Mouse (Mus musculus) liver, adult (tissue): Measurements from ENCODE around the gene Mapk14.

Experiments used
- GATA4 ChIP-seq: IDR thresholded peaks from 2 replicates; pipeline ENCODE4 v1.6.1; 2014; ENCODE audit warnings: mild to moderate bottlenecking, low read length; ENCODE audit not compliant: insufficient replicate concordance

Gene Mapk14

DNA sequence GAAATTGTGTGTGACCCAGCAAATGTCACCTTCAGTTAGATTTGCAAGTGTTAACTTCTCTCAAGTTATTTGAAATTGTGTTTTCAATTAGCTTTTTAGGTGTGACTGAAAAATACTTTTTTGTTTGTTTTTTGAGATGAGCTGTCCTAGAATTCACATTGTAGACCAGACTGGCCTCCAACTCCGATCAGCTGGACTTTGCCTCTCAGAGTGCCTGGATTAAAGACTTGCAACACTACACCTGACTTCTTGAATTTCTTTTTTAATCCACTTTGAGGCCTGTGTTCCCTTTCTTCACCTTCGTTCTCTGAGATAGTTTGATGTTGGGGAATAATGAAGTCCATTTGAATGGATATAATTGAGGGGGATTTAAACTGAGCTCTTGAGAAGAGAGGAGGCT, 2.9 kb downstream of the Mapk14 start:
- no peak for TF ChIP-seq GATA4

DNA sequence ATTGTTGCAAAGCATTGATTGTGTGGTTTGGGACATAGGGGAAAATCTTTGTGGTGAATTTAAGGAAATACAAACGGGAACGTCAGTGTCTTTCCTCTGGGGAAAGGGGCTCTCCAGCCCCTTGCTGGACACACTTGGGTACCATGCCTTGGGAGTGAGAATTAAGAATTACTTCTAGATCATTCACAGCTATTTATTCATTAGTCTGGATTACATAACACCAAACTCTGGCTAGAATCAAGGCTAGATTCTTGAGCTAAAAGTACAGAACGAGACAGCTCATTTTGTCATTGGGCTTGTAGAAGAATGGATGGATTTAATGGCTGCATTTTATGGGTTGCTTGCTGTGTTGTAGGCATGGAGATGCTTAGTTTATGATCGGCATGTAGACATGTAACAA, 3.7 kb downstream of the Mapk14 start:
- TF ChIP-seq GATA4 = no peak

DNA sequence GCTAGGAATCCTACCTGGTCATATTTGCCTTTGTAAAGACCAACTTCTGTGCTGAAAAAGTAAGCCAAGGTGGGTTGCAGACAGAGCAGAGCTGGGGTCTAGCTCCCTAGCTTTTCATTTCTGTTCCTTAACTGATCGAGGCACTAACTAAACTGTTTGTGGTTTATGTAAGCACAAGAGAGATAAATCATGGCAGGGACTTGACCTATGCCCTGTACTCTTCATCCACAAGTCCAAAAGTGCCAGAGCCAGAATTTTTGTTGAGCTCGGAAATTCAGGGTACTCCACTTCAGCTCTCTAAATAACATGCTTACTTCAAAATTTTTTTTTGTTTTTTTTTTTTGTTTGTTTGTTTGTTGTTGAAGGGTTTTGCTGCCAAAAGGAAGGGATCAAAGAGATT, 5.5 kb downstream of the Mapk14 start:
- TF ChIP-seq GATA4 = no peak

DNA sequence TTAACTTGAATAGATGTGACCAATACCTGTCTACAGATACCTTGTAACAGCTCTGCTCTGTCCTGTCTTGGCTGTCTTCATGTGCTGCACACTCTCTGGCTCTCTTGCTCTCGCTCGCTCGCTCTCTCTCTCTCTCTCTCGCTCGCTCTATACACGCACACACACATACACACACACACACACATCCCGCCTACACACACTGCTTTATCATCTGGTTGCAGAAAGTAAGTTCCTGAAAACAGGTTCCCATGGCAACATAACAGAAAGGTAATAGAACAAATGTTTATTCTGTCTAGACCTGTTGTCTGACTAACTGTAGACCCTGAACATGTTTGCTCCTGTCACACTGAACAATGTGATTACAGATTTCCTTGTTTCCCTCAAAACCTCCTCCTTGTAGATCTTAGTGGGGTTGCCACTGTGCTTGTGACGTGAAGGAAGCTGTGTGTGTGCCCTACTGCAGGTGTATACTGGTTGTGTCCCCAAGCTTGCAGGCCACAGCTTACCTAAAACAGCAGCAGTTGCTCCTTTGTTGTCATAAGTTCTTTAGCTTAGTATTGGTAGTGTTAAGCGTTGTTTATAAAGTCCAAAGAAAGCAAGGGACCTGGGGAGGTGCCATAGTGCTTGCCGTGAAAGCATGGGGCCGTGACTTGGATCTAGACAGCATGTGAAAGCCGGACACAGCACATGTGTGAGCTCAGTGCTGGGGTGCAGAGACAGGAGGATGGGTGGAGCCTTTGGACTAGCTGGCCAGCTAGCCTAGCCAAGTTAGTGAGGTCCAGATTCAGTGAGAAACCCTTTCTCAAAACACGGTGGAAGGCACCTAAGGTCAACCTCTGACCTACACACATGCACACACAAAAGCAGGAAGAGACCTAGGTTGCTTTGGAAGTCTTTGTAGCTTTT, 6.4 kb downstream of the Mapk14 start:
- no peak for TF ChIP-seq GATA4

DNA sequence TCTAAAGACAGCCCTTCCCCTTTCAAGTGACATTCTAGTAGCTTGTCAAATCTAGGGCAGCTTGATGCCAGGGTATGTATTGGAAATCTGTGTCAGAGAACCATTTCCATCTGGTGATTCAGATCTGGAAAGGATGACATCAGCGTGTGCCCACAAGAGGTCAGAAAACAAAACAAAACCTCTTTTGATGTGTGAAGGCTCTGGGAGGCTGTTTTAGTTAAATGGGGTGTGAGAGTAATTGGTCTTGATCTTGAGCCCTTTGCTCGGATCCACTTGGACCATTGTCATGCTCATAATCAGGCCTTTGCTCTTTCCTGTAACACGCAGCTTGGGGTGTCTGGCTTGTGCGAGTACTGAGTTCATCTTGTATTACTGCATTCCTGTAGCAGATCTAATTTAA, 7.1 kb downstream of the Mapk14 start:
- TF ChIP-seq GATA4 = no peak

DNA sequence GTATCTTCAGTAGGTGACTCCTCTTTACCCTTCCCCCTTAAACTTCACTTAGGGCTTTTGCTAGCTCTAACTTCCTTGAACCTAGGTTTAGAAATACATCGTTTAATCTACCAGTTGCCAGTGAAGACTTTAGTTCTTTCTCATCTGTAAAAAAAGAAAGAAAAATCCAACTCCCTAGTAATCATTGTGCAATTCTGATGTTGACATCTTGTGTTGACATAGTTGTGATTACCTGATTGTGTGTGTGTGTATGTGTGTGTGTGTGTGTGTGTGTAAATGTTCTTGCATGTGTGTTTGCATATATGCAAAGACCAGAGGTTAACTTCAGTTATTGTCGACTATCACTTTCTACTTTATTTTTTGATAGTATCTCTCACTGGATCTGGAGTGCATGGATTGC, 7.5 kb downstream of the Mapk14 start:
- peak; percentile 62 for TF ChIP-seq GATA4

DNA sequence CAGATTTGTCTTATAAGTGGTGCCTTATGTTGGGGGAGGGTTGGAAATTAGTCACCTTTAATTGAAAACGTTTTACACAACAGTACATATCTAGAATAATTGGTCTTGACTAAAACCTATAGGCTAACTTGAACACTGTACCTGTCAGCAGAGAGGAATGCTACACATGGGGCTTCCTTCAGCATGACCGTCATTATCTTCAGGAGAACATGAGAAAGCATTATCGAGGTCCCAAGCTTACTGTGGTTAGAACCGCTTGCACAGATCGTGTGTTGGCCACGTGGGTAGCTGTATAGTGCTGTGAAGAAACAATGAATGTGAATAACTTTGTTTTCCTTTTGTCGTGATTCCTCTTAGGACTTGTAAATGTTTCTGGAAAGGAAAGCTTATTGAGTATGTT, 8.7 kb downstream of the Mapk14 start:
- no peak for TF ChIP-seq GATA4

DNA sequence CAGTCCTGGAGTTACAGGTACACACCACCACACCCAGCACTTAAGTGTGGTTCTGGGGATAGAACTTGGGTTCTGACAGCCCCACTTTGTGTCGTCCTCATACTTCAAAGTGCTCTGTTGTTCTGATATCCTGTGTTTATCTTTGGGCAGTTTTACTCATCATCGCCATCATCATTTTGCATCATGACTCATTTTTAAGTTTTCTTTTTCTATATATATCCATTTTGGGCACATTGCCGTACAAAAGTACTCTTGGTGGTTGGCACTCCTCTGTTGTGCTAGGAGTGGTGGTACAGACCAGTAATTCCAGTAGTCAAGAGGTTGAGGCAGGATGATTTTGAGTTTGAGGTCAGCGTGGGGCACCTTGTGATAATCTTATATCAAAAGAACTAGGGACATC, 10.0 kb downstream of the Mapk14 start:
- no peak for TF ChIP-seq GATA4

DNA sequence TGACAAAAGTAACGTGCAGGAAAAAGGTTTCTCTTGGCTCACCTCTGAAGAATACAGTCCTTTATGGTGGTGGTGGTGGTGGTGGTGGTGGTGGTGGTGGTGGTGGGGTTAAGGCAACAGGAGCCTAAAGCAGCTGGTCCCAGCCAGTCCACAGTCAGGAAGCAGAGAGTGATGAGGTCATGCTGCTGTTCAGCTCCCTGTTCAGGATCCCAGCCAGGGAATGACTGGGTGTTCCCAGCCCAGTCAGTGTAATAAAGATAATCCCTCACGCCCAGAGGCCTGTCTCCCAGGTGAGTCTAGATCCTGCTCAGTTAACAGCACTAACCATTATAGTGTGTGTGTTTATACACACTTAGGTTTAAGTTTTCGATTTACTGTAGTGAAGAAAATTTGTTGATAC, 10.6 kb downstream of the Mapk14 start:
- TF ChIP-seq GATA4 = no peak

DNA sequence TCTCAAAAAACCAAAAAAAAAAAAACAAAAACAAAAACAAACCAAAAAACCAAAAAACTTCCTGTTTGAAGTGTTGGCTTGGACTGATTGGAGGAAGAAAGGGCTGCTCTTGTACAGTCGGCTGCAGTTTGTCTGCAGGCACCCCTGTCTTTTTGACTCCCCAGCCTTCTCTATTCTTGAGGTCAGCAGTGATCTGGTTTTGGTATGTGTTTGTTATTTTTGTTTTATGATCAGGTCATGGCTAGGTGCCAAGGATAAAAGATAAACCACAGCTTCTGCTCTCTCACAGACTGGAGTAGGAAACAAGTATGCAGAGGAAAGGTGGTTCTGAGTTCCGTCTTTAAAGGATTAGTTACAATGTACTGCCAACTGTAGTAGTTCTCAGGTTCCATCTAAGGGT, 11.5 kb downstream of the Mapk14 start:
- no peak for TF ChIP-seq GATA4

DNA sequence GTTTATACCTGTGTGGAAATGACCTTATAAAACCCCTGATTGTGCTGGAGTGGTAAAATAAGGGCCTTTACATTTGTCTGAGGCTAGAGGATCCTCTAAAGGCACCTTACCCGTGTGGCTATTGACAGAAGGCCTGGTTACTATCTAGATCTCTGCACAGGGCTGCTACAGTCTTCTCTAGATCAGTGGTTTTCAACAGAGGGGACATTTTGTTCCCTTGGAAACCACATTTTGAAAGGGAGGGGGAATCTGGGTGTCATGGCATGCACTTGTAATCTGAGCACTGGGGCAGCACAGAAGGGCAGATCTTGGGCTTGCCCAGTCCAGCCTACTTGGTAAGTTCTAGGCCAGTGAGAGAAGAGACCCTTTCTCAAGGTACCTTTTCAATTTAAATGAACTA, 15.6 kb downstream of the Mapk14 start:
- no peak for TF ChIP-seq GATA4

DNA sequence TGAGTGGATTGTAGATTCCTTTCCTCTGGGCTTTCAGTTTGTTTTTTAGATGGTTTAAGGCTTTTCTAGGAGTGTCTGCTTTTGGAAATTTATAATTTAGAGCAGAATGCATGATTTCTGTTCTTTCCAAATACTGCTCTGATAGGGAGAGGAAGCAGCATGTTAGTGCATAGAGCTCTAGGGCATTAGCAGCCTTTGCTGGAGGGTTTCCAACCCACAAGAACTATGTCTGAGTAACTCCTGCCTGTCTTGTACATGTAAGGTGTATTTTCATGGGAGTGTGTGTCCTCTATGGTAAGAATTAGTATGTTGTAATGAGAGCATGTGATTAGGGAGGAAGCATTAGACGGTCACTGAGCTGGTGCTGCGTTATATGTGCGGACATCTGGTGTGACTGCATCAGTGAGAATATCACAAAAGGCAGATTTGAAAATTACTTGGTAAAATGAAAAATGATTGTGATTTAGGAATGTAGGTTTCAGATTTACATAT, 16.1 kb downstream of the Mapk14 start:
- TF ChIP-seq GATA4 = no peak

DNA sequence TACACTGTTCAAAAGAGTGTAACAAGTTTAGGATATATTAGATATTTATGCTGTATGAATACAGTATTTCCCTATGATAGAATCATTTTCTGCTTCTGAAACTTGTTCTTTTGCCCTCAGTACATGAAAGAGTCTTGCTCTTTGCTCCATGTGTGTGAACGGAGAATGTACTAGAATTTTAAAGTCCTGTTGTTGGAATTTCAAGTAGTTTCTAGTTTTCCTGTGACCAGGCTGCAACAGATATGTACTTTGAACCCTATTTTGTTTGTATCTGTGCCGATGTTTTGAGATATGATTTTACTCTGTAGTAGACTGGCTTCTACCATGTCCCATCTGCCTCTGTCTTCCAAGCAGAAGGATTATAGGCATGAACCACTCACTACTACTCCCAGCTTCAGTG, 16.7 kb downstream of the Mapk14 start:
- TF ChIP-seq GATA4 = no peak

DNA sequence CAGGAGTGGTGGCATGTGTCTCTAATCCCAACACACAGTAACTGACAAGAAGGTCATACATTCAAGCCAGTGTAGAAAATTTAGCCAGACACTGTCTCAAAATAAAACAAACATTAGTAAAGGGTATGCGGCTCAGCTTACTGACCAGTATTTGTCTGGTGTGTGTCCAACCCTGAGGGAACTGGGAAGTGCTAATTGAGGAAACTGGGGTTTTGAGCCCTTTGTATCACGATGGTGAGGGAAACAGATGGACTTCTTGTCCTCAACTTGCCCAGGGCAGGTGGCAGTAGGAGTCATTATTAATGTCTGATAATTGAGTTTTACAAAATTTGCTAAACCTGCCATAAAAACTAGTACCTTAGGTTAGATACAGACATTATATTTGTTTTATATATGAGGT, 17.9 kb downstream of the Mapk14 start:
- no peak for TF ChIP-seq GATA4

DNA sequence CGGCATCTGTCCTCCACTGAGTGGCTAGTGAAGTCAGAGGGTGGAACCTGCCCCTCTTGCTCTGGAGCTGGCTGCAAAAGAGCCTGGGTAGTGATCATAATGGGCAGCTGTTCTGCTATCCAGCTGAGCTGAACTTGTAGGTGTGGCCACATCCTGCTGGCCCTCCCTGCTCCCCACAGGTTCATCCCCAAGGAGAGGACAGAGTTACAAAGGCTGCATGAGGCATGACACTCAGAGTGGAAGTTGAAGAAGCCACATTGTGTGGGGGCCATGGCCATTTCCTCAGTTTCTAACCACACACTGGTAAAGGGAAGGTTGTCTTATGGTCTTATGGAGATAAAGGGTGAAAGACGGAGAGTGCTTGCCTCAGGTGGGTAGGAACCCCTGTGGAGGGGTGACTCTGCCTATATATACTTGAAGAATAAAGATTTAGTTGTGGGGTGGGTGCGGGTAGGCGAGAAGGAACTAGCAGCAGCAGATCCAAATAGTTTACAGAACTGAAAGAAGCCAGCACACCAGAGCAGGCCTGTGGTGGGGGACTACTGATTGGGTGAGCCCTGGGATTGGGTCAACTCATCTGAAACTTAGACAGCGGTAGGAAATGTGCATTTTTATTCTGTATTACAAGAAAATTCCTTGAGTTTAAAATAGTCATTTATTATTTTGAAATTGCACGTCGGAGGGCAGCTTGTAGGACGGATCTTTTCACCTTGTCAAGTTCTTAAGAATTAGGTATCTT, 18.6 kb downstream of the Mapk14 start:
- no peak for TF ChIP-seq GATA4

DNA sequence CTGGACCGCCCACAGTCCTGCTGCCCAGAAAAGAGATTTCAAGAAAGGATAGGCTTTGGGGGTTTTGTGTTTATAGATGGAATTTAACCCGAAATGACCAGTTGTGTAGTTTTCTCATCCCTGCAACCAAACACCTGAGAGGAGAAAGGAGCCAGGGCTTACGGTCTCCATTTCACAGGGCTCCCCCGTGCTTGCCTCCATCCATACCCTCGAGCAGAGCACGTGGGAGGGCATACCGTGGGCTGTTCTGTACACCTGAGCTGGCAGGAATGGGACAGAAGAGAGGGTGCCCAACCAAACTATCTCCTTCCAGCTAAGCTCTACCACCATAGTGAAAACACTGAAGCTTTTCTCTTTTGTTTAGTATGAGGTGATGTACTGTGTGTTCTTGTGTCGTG, 19.2 kb downstream of the Mapk14 start:
- TF ChIP-seq GATA4 = no peak
